Mouse (Mus musculus) liver, adult (tissue): Measurements from ENCODE around the gene Mgmt.

Experiments
- GATA4 ChIP-seq: IDR thresholded peaks from 2 replicates; pipeline ENCODE4 v1.6.1; 2014; ENCODE audit warnings: mild to moderate bottlenecking, low read length; ENCODE audit not compliant: insufficient replicate concordance

Gene Mgmt

GRCm38 (mm10) chr7:136880386-136880785 lies 14.0 kb upstream of the Mgmt start:
- TF ChIP-seq GATA4, result no peak

- no peak for TF ChIP-seq GATA4
These were observed 6.3 kb upstream of the Mgmt start for GRCm38 (mm10) chr7:136888161-136888560.

- no peak for TF ChIP-seq GATA4
These were observed 942 bp downstream of the Mgmt start for GRCm38 (mm10) chr7:136895356-136895755.

- TF ChIP-seq GATA4, result no peak
These were observed 1.4 kb downstream of the Mgmt start for GRCm38 (mm10) chr7:136895851-136896250.

- TF ChIP-seq GATA4, result no peak
These were observed 3.1 kb downstream of the Mgmt start for GRCm38 (mm10) chr7:136897481-136897880.

DNA sequence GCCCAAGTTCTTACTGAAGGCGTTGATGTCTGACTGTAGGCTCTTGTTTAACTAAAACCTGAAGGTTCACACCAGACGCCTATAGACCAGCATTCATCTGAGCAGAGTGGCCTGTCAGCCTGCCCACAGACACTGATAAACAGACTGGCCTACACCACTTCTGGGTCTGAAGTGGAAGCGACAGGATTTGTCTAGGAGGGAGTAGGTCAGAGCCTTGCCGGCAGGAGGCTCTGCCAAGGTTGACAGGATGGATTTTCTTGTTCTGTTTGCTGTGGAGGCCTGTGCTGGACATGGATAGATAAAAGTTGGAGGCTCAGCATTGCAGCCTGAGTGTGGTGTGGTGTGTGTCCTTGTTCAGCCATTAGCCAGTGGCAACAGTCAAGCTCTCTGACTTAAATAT lies 3.6 kb downstream of the Mgmt start:
- TF ChIP-seq GATA4, result no peak

GRCm38 (mm10) chr7:136908616-136909144 lies 14.3 kb downstream of the Mgmt start:
- no peak for TF ChIP-seq GATA4

GRCm38 (mm10) chr7:136912901-136913300 lies 18.5 kb downstream of the Mgmt start:
- no peak for TF ChIP-seq GATA4

DNA sequence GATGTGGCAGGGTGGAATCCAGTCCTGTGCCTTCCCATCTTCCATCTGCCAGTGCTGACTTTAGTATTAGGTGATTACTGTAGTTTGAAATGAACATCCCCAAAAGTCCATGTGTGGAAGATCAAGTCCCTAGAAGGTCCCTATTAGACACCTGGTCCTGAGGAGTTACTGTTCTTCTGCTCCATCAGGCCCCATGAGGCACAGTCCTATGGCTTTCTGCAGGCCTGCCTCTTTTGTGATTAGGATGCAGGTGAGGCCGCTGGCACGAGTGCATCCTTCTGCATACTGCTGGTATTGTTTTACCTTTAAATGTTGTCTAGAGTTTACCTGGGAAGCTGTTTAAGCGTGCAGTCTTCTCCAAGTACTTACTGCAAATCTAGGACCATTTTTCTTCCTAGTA lies 21.6 kb downstream of the Mgmt start:
- TF ChIP-seq GATA4, result no peak

DNA sequence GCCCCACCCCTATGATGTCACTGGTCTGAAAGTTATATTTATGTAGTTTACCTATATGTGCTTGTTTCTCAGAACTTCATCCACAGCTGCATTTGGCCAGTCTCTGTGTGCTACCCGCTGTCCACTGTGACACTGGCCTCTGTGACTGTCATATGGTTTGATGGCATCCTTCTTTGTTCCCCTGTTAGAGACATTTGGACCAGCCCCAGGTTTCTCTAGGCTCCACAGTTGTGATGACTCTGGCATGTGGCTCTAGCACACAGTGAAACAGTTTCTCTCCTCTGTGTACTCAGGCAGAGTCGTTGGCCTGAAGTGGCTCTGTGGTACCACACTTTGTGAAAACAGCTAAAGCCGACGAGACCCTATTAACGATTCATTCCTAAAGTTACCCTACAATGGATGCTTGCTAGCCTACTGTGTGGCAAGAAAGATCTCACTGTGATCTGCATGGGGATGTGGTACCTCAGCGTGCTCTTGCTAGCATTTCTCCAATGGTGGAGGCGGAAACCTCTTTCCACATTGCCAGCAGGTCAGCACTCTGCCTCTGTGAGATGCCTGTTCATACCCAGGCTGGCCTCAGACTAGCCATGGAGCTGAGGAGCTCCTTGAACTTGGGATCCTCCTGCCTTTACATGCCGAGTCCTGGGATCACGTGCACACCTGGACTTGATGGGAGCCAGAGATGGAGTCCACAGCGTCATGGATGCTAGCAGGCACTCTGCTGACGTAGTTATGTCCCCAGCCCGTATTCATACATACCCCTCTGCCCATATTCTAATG lies 26.8 kb downstream of the Mgmt start:
- no peak for TF ChIP-seq GATA4

DNA sequence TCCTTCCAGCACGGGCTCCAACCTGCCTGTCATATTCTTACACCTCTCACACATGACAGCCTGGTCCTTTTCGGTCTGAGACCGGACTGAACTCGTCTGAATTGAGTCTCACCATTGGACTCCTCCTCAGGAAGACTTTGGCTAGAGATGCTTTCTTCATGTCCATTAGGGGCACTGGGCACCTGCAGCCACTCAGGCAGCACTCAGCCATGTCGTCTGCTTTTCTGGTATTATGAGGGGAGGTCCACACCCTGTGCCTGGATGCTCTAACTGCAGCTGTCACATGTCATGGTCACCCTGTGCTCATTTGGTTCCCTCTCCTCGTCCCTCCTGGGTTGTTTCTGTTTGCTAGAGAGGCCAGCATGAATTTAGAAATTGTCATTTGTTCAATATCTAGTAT lies 27.8 kb downstream of the Mgmt start:
- no peak for TF ChIP-seq GATA4

DNA sequence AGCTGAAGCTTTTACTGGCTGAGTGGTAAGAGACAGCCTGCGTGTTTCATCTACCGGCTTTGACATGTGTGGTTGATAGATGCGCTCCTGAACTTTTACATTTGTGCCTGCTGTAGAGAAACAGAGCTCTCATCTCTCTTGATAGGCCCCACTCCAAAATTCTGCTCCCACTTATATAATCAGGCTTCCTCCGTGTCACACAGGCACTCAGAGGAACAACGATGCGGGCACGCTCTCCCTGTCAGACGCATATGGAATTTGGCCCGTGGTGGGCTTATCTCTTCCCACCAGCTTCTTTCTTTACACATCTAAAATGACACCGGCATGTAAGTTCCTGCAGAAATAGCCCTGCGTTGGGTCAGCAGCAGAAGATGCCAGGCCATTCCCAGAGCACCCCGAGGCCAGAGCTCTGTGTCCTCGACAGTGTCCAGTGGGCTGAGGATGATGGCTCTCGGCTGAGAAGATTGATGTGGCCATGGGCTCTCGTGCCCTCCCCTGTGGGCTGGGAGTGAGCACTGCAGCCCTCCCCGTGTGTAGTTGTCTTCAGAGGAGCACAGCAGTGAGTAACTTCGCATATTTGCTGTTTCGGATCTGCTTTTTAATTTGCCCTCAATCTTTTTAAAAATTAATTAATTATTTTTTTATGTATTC lies 30.3 kb downstream of the Mgmt start:
- TF ChIP-seq GATA4, result no peak

DNA sequence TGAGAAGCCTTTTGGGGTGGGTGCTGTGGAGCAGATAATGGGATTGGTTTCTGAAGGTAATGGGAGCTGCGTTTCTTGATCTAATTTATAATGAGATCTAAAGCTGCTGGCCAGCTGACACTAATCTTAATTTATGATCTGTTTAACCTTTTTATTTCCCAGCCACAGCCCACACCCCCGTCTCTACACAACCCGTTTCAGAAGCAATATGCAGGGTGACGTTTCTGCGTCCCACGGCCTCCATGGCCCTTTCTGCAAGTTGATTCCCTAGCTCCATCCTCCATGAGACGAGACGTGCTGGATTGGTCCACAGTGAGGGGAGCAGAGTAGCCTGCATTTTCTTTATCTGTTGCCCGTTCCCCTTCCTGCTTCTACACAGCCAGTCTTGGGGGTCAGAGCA lies 31.8 kb downstream of the Mgmt start:
- no peak for TF ChIP-seq GATA4

- no peak for TF ChIP-seq GATA4
These were observed 36.0 kb downstream of the Mgmt start for GRCm38 (mm10) chr7:136930451-136930850.

DNA sequence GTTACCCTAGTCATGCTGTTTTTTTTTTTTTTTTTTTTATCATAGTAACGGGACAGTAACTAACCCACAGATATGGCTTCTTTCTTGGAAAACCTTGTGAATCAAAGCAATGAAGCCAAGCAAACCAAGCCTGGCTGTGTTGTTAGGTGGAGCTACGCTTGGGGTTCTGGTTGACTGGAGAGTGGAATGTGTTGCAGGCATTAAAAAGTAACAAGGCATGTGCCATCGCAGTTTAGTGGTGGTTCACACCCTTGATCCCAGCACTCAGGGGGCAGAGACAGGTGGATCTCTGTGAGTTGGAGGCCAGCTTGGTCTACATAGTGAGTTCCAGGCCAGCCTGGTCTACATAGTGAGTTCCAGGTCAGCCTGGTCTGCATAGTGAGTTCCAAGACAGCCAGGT lies 39.0 kb downstream of the Mgmt start:
- no peak for TF ChIP-seq GATA4

GRCm38 (mm10) chr7:136934336-136934735 lies 39.9 kb downstream of the Mgmt start:
- no peak for TF ChIP-seq GATA4
